8 mouse cellular contexts compared by ENCODE assay signal in the genomic region with DNA sequence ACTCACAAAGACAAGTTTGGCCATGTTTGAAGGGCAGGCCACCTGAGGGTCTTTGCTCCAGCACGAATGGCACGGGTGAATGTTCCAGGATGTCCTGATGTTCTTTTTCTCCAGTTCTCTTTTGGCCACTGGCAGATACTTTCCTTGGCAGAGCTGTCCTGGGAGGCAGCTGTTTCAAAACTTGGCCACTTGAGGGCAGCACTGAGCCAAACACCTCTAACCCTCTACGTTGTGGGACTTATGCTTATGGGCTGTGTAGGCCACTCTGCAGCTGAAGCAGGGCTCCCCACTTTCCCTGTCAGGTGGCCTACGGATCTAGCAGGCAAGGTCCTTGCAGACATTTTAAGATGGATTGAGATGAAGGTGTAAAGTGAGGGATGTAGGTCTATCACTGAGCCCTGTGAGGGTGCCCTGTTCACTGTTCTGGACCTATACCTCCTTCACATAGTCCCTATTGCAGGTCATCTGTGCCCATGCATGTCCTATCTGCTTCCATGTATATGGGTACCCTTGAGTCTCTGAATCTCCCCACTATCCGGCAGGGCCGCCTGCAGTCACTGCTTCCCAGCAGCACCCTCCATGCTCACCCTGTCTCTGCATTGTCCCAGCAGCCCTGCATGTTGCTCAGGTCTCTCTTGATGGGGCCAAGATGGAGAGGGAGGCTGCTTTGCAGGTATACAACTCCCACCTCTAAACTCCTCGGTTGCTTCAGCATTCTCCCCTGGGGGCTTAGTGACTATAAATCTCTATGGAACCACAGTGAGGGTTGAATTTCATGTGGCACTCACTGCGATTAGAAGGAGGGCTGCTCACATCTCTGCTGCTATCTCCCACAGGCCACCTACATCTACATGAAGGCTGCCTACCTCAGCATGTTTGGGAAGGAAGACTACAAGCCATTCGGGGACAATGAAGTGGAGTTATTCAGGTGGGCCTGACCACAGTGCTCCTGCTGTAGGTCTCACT. TPM values are rescaled to one million over a fixed set of nuclear protein-coding genes. Genes with fewer than 3 reads are reported as not detected.
DNase-seq lines count a peak whose midpoint lies in the region; ATAC-seq and TF ChIP-seq lines count a peak whose summit lies in the region.

No protein-coding gene starts in this region.

- in situ Hi-C loops in CH12.LX (cut with MboI; ENCODE audit: low pct_ligation_motif_present, low pct_unique_long_range_greater_than_20kb, low sequenced_read_pairs): no loop called here

- no peak overlapping the region for H3K4me3 ChIP-seq in CH12.LX (replicated peaks in 1 of 3; ENCODE audit: low read depth in 2 of 3, low read length in 2 of 3, poor library complexity in 1 of 3)
- no peak overlapping the region for H3K4me3 ChIP-seq in bone marrow, adult 2 months (replicated peaks; ENCODE audit: control insufficient read depth, low read depth, low read length)
- no peak overlapping the region for H3K4me3 ChIP-seq in embryonic facial prominence, embryonic 15.5 days (replicated peaks)
- H3K4me3 ChIP-seq in heart, embryonic 13.5 days: no peak overlapping the region
- no peak overlapping the region for H3K4me3 ChIP-seq in kidney, embryonic 16.5 days (ENCODE audit: low read length)
- no peak overlapping the region for H3K4me3 ChIP-seq in liver, embryonic 12.5 days
- H3K4me3 ChIP-seq in myocyte: no peak overlapping the region
- no peak overlapping the region for H3K4me3 ChIP-seq in stomach, embryonic 16.5 days (replicated peaks; ENCODE audit: low read length)

- no peak overlapping the region for H3K4me2 ChIP-seq in CH12.LX (ENCODE audit: insufficient read depth, low read depth, poor library complexity, severe bottlenecking)
- H3K4me2 ChIP-seq in embryonic facial prominence, embryonic 15.5 days (replicated peaks): no peak overlapping the region
- H3K4me2 ChIP-seq in heart, embryonic 13.5 days: no peak overlapping the region
- H3K4me2 ChIP-seq in kidney, embryonic 16.5 days (replicated peaks; ENCODE audit: low read depth, low read length): no peak overlapping the region
- H3K4me2 ChIP-seq in liver, embryonic 12.5 days: peak overlapping the region; percentile 64
- H3K4me2 ChIP-seq in myocyte (ENCODE audit: low read depth): peak overlapping the region; percentile 52
- H3K4me2 ChIP-seq in stomach, embryonic 16.5 days (ENCODE audit: low read depth, low read length): no peak overlapping the region

- H3K36me3 ChIP-seq in CH12.LX (replicated peaks in 1 of 2; ENCODE audit: control insufficient read depth in 1 of 2, insufficient read depth in 1 of 2, low read length in 1 of 2) (peaks cover 0 to 31% of the 10 kb centered on the region in 2 experiments), myocyte (ENCODE audit: control insufficient read depth, insufficient read depth) (peaks cover 6% of the 10 kb centered on the region)
- H3K36me3 ChIP-seq in embryonic facial prominence, embryonic 15.5 days: no peaks in the 10 kb centered on the region
- peaks cover 29% of the 10 kb centered on the region for H3K36me3 ChIP-seq in heart, embryonic 13.5 days
- H3K36me3 ChIP-seq in kidney, embryonic 16.5 days (ENCODE audit: insufficient read depth, low read length): no peaks in the 10 kb centered on the region
- peaks cover 29% of the 10 kb centered on the region for H3K36me3 ChIP-seq in liver, embryonic 12.5 days
- no peaks in the 10 kb centered on the region for H3K36me3 ChIP-seq in stomach, embryonic 16.5 days (ENCODE audit: control insufficient read depth, insufficient read depth, low read length)

- TF ChIP-seq RAD21 in CH12.LX (IDR thresholded peaks at IDR 0.05; ENCODE audit: low read depth, low read length): peak; percentile 67

- dilution Hi-C loops in CH12.LX (cut with MboI; ENCODE audit: extremely low pct_ligation_motif_present, extremely low pct_unique_long_range_greater_than_20kb, low sequenced_read_pairs): no loop called here

- no peak overlapping the region for H3K9ac ChIP-seq in CH12.LX (ENCODE audit: insufficient read depth, low read depth)
- H3K9ac ChIP-seq in embryonic facial prominence, embryonic 15.5 days: no peak overlapping the region
- no peak overlapping the region for H3K9ac ChIP-seq in heart, embryonic 13.5 days
- H3K9ac ChIP-seq in kidney, embryonic 16.5 days (replicated peaks; ENCODE audit: low read length): no peak overlapping the region
- peak overlapping the region; percentile 72 for H3K9ac ChIP-seq in liver, embryonic 12.5 days
- H3K9ac ChIP-seq in stomach, embryonic 16.5 days (ENCODE audit: low read length): no peak overlapping the region

- H3K27ac ChIP-seq in CH12.LX (ENCODE audit: insufficient read depth, low read depth): no peak overlapping the region
- H3K27ac ChIP-seq in bone marrow, adult 2 months (ENCODE audit: control insufficient read depth, insufficient read depth, low read depth, low read length, poor library complexity): no peak overlapping the region
- H3K27ac ChIP-seq in embryonic facial prominence, embryonic 15.5 days (replicated peaks): no peak overlapping the region
- H3K27ac ChIP-seq in heart, embryonic 13.5 days (replicated peaks): no peak overlapping the region
- no peak overlapping the region for H3K27ac ChIP-seq in kidney, embryonic 16.5 days (ENCODE audit: low read length)
- H3K27ac ChIP-seq in liver, embryonic 12.5 days: peak overlapping the region; percentile 99
- no peak overlapping the region for H3K27ac ChIP-seq in stomach, embryonic 16.5 days (ENCODE audit: low read length)

- TF ChIP-seq POLR2A in CH12.LX (IDR thresholded peaks at IDR 0.05; ENCODE audit: low read depth, low read length): no peak
- no peak for TF ChIP-seq POLR2A in bone marrow, adult 2 months (IDR thresholded peaks at IDR 0.05; ENCODE audit: borderline replicate concordance, control insufficient read depth, low read depth, low read length)
- TF ChIP-seq POLR2A in myocyte (IDR thresholded peaks at IDR 0.05; ENCODE audit: insufficient read length, low read depth): peak; percentile 34

- no peaks in the 10 kb centered on the region for H3K79me2 ChIP-seq in CH12.LX (replicated peaks; ENCODE audit: control insufficient read depth, extremely low read depth, insufficient read depth, poor library complexity, severe bottlenecking)
- peaks cover 5% of the 10 kb centered on the region for H3K79me2 ChIP-seq in myocyte (ENCODE audit: control insufficient read depth, insufficient read depth)

- H3ac ChIP-seq in myocyte (ENCODE audit: control insufficient read depth, insufficient read length): no peak overlapping the region

- 53% methylated on average over 9 of the region's 9 CpGs for WGBS in bone marrow, adult 2 months
- WGBS in embryonic facial prominence, embryonic 15.5 days: 45% methylated on average over 9 of the region's 9 CpGs
- 50% methylated on average over 9 of the region's 9 CpGs for WGBS in heart, embryonic 13.5 days
- 44% methylated on average over 9 of the region's 9 CpGs for WGBS in kidney, embryonic 16.5 days
- WGBS in liver, embryonic 12.5 days (ENCODE audit: insufficient replicate concordance): 49% methylated on average over 9 of the region's 9 CpGs
- 54% methylated on average over 9 of the region's 9 CpGs for WGBS in stomach, embryonic 16.5 days

- H3K9me3 ChIP-seq in CH12.LX (replicated peaks; ENCODE audit: low read length): no peaks in the 10 kb centered on the region
- no peaks in the 10 kb centered on the region for H3K9me3 ChIP-seq in embryonic facial prominence, embryonic 15.5 days (replicated peaks)
- no peaks in the 10 kb centered on the region for H3K9me3 ChIP-seq in heart, embryonic 13.5 days
- no peaks in the 10 kb centered on the region for H3K9me3 ChIP-seq in kidney, embryonic 16.5 days (ENCODE audit: low read length)
- no peaks in the 10 kb centered on the region for H3K9me3 ChIP-seq in liver, embryonic 12.5 days (replicated peaks)
- no peaks in the 10 kb centered on the region for H3K9me3 ChIP-seq in stomach, embryonic 16.5 days (replicated peaks; ENCODE audit: control insufficient read depth, low read length)

- TF ChIP-seq EP300 in CH12.LX (IDR thresholded peaks at IDR 0.05; ENCODE audit: low read length): no peak

- peak; percentile 80 to 95 for TF ChIP-seq CTCF in CH12.LX (conservative IDR thresholded peaks at IDR 0.05 in 1 of 2, IDR thresholded peaks at IDR 0.05 in 1 of 2; ENCODE audit: low read depth in 2 of 2, low read length in 2 of 2)
- TF ChIP-seq CTCF in bone marrow, adult 2 months (IDR thresholded peaks at IDR 0.05; ENCODE audit: control insufficient read depth, insufficient read depth, low read length): peak; percentile 88

- DNase-seq in CH12.LX (ENCODE audit: extremely low read depth): peak; percentile 72

- no peaks in the 10 kb centered on the region for H3K27me3 ChIP-seq in CH12.LX (replicated peaks)
- H3K27me3 ChIP-seq in embryonic facial prominence, embryonic 15.5 days: no peaks in the 10 kb centered on the region
- no peaks in the 10 kb centered on the region for H3K27me3 ChIP-seq in heart, embryonic 13.5 days (replicated peaks)
- H3K27me3 ChIP-seq in kidney, embryonic 16.5 days (ENCODE audit: insufficient read depth, low read length): no peaks in the 10 kb centered on the region
- H3K27me3 ChIP-seq in liver, embryonic 12.5 days (replicated peaks): no peaks in the 10 kb centered on the region
- no peaks in the 10 kb centered on the region for H3K27me3 ChIP-seq in myocyte (ENCODE audit: control insufficient read depth, insufficient read depth, insufficient read length)
- H3K27me3 ChIP-seq in stomach, embryonic 16.5 days (ENCODE audit: control insufficient read depth, insufficient read depth, low read length): no peaks in the 10 kb centered on the region

- H3K4me1 ChIP-seq in CH12.LX (ENCODE audit: control insufficient read depth in 1 of 2, insufficient read depth in 2 of 2): peaks cover 0 to 9% of the 10 kb centered on the region in 2 experiments; a peak in 1 of 4 replicates
- peaks cover 4% of the 10 kb centered on the region; the same call in 1 of the 2 replicates for H3K4me1 ChIP-seq in bone marrow, adult 2 months (ENCODE audit: control insufficient read depth, insufficient read depth, low read length)
- peaks cover 15% of the 10 kb centered on the region for H3K4me1 ChIP-seq in embryonic facial prominence, embryonic 15.5 days
- H3K4me1 ChIP-seq in heart, embryonic 13.5 days: peaks cover 52% of the 10 kb centered on the region
- peaks cover 4% of the 10 kb centered on the region; the same call in 1 of the 2 replicates for H3K4me1 ChIP-seq in kidney, embryonic 16.5 days (ENCODE audit: insufficient read depth, low read length)
- H3K4me1 ChIP-seq in liver, embryonic 12.5 days: peaks cover 60% of the 10 kb centered on the region
- 0 out of 2 replicates have a peak, but pooled peaks cover 8% of the 10 kb centered on the region for H3K4me1 ChIP-seq in stomach, embryonic 16.5 days (ENCODE audit: control insufficient read depth, insufficient read depth, low read length)

- peak; percentile 35; the same call in 1 of the 2 replicates for ATAC-seq in embryonic facial prominence, embryonic 15.5 days (ENCODE audit: insufficient number of reproducible peaks, low FRiP score, low TSS enrichment, low read depth)
- peak; percentile 22; the same call in 1 of the 2 replicates for ATAC-seq in heart, embryonic 13.5 days (ENCODE audit: extremely low read depth, insufficient number of reproducible peaks, low FRiP score, low TSS enrichment)
- ATAC-seq in kidney, embryonic 16.5 days (ENCODE audit: low FRiP score, low TSS enrichment): peak; percentile 71; the same call in 1 of the 2 replicates
- peak; percentile 40 for ATAC-seq in liver, embryonic 12.5 days
- ATAC-seq in stomach, embryonic 16.5 days (ENCODE audit: insufficient read depth, low FRiP score): peak; percentile 35; the same call in 1 of the 2 replicates

RNA-seq across cellular contexts. Expression of a gene that starts 31.8 kb away (rescaled TPM):
- total RNA-seq in CH12.LX (2012; rRNA removed) (0.29 and 0.30 TPM in 2 replicates), CH12.LX (2014; rRNA removed) (0.32 and 0.36 TPM in 2 replicates)
- polyA plus RNA-seq in CH12.LX (2012; ENCODE audit: insufficient read length, low read depth) (0.64 and 0.90 TPM in 2 replicates), myocyte (2012; fragmentation: generic; extraction: Trizol) (0.70 TPM)
- polyA plus RNA-seq in bone marrow, adult 2 months (2011; ENCODE audit: insufficient read depth, insufficient read length, low replicate concordance, missing spikeins): 3.4 and 4.0 TPM in 2 replicates
- 6.6 and 7.5 TPM in 2 replicates for polyA plus RNA-seq in embryonic facial prominence, embryonic 15.5 days (2015; fragmentation: Nextera tagmentation; extraction: Ambion mirVana)
- 8.8 and 9.7 TPM in 2 replicates for polyA plus RNA-seq in heart, embryonic 13.5 days (2015; fragmentation: Nextera tagmentation; extraction: Ambion mirVana)
- polyA plus RNA-seq in kidney, embryonic 16.5 days (2015; fragmentation: Nextera tagmentation; extraction: Ambion mirVana): 4.8 and 6.0 TPM in 2 replicates
- 12.9 and 13.7 TPM in 2 replicates for polyA plus RNA-seq in liver, embryonic 12.5 days (2016; fragmentation: Nextera tagmentation; extraction: Ambion mirVana)
- 21.2 and 25.6 TPM in 2 replicates for polyA plus RNA-seq in stomach, embryonic 16.5 days (2015; fragmentation: Nextera tagmentation; extraction: Ambion mirVana)

RNA-seq across cellular contexts. Expression of a gene that starts 46.3 kb away (rescaled TPM):
- 11.4 and 11.9 TPM in 2 replicates for total RNA-seq in CH12.LX (2012; rRNA removed)
- total RNA-seq in CH12.LX (2014; rRNA removed): 30.9 and 32.5 TPM in 2 replicates
- polyA plus RNA-seq in CH12.LX (2012; ENCODE audit: insufficient read length, low read depth): 13.7 and 14.8 TPM in 2 replicates
- 32.8 and 39.8 TPM in 2 replicates for polyA plus RNA-seq in bone marrow, adult 2 months (2011; ENCODE audit: insufficient read depth, insufficient read length, low replicate concordance, missing spikeins)
- polyA plus RNA-seq in embryonic facial prominence, embryonic 15.5 days (2015; fragmentation: Nextera tagmentation; extraction: Ambion mirVana): 53.5 and 54.0 TPM in 2 replicates
- 42.6 and 45.0 TPM in 2 replicates for polyA plus RNA-seq in heart, embryonic 13.5 days (2015; fragmentation: Nextera tagmentation; extraction: Ambion mirVana)
- 29.0 and 29.3 TPM in 2 replicates for polyA plus RNA-seq in kidney, embryonic 16.5 days (2015; fragmentation: Nextera tagmentation; extraction: Ambion mirVana)
- polyA plus RNA-seq in liver, embryonic 12.5 days (2016; fragmentation: Nextera tagmentation; extraction: Ambion mirVana): 41.3 and 44.7 TPM in 2 replicates
- polyA plus RNA-seq in myocyte (2012; fragmentation: generic; extraction: Trizol): 127 TPM
- polyA plus RNA-seq in stomach, embryonic 16.5 days (2015; fragmentation: Nextera tagmentation; extraction: Ambion mirVana): 23.4 and 23.6 TPM in 2 replicates

Comparison
In these comparisons a context has a peak if more than half of its experiments do, and no peak if none do; other contexts are left out.
1. H3K4me2 ChIP-seq: peak in liver, embryonic 12.5 days (single experiment) and myocyte (single experiment); none in CH12.LX (single experiment), embryonic facial prominence, embryonic 15.5 days (single experiment), heart, embryonic 13.5 days (single experiment), kidney, embryonic 16.5 days (single experiment) and stomach, embryonic 16.5 days (single experiment).
2. Peak in every context shown above with its lines, with median percentiles within 50 percentile points of each other: ATAC-seq.